16 mouse cellular contexts compared by ENCODE assay signal in genomic region chr7:67173522-67174195, GRCm38 (mm10).
"Had no signal": no experiment of that assay in that cellular context is flagged by ENCODE, and none has a peak within 500 bp of the region (broad histone marks: within the 10 kb centered on the region; RNA-seq: fewer than 3 reads in every experiment).

No protein-coding gene starts in this region.

- H3K4me3 ChIP-seq: limb, embryonic 13.5 days; midbrain, embryonic 10.5 days; myocyte; neural tube, embryonic 15.5 days; stomach, embryonic 15.5 days had no signal

- H3K27ac ChIP-seq: limb, embryonic 13.5 days; midbrain, embryonic 10.5 days; neural tube, embryonic 15.5 days; stomach, embryonic 15.5 days had no signal

- H3K4me2 ChIP-seq: limb, embryonic 13.5 days; liver, embryonic 11.5 days; lung, embryonic 14.5 days; neural tube, embryonic 15.5 days; stomach, embryonic 15.5 days had no signal

- H3K9me3 ChIP-seq: limb, embryonic 13.5 days; midbrain, embryonic 10.5 days; neural tube, embryonic 15.5 days; stomach, embryonic 15.5 days had no signal

- H3K4me1 ChIP-seq: stomach, embryonic 15.5 days had no signal

- H3K27me3 ChIP-seq: limb, embryonic 13.5 days; neural tube, embryonic 15.5 days; stomach, embryonic 15.5 days had no signal

- H3K36me3 ChIP-seq: limb, embryonic 13.5 days; midbrain, embryonic 10.5 days; neural tube, embryonic 15.5 days; stomach, embryonic 15.5 days had no signal

- DNase-seq: kidney, adult 8-10 months; kidney, postnatal 25 days; lung, embryonic 14.5 days; lung, postnatal 10 days; lung, postnatal 4 days; midbrain, embryonic 14.5 days; right cerebral cortex, postnatal 4 days; spleen, adult 18-20 months; thymus, adult 2 months; thymus, postnatal 25 days had no signal

- H3K9ac ChIP-seq: limb, embryonic 13.5 days; lung, embryonic 14.5 days; neural tube, embryonic 15.5 days; stomach, embryonic 15.5 days had no signal
